Mouse (Mus musculus) right cerebral cortex, postnatal 14 days (tissue): Measurements from ENCODE around the gene Zan.
A peak's percentile ranks its signal among the peaks of the same experiment; 100 is the strongest.

Experiments used
- DNase-seq: peaks from one replicate; pipeline ENCODE4 v3.0.0; 2022

Gene Zan

DNA sequence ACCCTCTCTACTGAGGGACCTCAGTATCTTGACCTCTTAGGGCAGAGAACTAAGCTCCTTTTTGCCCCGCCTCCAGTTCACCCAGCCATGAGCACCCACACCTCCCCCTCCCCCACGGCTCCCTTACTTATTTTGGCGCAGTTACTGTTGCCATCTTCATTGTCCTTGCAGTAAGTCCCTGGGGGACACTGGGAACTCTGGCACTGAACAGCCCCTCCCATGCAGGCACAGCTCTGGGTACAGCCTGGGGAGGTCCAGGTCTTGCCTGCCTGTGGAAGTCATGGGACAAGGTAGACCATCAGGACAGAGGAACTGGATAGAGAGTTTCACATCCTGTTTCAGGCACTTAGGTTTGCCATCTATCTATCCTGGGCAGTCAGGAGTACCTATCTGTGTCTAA is 66.8 kb downstream of the Zan start:
- no peak for DNase-seq

DNA sequence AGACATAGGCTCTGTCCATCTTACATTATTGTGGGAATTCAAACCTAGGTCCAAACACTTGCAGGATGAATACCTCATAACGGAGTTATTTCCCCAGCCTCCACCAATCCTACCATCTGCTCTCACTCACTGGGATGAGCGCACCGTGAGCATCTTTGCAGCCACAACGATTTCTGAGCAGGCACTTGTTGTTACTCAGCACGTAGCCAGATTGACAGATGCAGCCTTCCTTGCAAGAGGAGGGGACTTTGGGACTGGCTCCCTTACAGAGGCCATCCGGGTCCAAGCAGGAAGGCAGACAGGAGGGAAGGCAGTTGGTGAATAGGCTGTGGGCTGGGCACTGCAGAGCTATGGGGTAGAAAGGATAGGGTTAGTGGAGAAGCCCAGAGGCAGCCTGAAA is 67.4 kb downstream of the Zan start:
- DNase-seq: no peak

DNA sequence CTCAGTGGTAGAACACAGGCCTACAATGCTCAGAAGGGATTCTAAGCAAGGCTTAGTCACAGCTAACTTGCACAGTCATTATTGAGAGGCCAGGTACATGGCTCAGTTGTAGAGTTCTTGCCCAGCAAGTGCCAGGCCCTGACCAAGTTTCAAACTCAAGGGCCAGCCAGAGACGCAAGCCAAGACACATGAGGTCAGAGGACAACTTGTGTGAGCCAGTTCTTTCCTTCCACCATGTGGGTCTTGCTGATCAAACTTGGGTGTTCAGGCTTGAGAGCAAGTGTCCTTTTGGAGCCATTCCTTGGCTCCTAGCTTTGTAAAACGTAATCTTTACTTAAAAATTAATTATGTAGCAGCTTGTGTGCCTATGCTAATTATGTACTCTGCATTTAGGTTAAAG is 72.8 kb downstream of the Zan start:
- DNase-seq: no peak

DNA sequence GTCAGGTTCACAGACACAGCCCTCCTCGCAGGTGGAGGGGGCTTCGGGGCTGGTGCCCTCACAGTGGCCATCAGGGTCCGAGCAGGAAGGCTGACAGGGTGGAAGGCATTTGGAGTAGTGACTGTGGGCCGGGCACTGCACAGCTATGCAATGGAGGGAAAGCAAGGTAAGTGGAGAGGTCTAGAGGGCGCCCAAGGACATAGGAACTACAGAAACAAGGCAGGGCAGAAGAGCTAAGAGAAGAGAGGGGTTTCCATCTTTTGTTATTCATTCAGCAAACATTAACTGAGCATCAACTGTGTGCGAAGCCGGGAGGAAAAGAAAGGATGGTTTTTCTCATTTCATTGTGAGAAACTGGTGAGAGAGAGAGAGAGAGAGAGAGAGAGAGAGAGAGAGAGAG is 82.4 kb downstream of the Zan start:
- DNase-seq: no peak

DNA sequence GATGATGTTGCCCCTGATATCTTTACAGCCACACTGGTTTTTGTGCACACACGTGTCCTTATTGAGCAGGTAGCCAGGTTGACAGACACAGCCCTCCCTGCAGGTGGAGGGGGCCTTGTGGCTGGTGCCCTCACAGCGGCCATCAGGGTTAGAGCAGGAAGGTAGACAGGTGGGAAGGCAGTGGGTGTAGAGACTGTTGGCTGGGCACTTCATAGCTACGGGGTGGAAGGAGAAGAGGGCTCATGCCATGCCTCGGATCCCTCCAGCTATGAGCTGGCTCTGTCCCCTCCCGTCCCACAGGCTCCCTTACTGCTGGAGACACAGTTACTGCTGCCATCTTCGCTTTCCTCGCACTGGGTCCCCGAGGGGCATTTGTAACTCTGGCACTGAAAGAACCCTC is 85.2 kb downstream of the Zan start:
- no peak for DNase-seq

DNA sequence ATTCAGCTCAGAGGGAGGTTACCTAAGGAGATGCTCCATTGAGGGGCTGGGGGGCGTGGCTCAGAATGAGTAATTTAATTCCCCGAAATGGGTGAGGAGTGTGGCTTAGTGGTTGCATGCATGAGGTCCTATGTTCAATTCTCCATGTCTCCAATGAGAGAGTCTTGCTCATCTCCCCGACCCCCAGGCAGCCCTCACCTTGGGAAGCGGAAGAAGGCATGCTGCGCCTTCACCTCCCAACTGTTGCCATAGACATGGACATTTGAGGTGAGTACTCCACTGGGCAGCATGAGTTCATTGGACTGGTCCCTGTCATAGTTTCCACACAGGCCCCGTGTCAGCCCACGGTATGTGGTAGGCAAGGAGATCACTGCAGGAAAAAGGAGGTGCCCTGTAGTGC is 90.2 kb downstream of the Zan start:
- DNase-seq: no peak

DNA sequence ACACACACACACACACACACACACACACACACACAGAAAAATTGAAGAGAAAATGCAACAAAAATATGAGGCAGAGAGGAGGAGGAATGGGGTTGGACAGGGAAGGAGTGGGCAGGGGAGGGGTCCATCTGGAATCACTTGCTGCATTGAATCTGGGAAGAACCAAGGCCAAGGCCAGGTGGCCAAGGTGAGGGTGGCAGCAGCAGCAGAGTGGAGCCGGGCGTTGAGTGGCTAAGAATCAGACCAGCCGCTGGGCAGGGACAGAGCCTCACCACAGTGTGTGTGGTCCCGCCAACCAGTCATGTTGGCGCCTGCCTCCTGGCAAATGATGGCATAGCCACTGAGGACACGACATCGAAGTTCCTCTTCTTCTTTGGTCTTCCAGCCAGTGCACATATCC is 93.4 kb downstream of the Zan start:
- no peak for DNase-seq

DNA sequence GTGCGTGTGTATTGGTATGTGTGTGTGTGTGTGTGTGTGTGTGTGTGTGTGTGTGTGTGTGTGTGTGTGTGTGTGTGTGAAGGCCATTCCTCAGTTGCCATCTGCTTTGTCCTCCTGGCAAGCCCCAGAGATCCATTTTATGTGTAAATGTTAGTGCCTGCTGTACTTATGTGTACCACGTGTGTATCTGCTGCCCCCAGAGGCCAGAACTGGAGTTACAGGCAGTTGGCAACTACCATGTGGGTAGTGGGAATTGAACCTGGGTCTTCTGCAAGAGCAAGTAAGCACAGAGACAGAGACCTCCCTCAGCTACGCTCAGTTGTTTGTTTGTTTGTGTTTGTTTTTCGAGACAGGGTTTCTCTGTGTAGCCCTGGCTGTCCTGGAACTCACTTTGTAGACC is 95.7 kb downstream of the Zan start:
- DNase-seq: peak; percentile 52

DNA sequence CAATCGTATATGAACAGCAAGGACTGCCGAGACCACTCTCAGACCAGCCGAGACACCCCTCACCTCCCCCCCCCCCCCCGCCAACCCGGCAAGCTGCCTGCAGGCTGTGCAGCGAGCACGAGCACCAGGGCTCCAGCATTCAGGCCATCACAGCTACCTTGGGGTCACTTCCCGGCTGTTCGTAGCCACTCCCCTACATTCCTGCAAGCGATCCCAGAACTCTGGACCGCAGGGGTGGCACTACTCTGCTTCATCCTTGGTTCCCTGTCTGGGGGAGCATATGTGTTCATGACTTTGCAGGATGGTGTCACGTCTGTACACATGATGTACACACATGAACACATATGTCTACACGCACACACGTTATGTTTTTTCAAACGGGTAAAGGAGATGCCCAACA is 99.3 kb downstream of the Zan start:
- no peak for DNase-seq

DNA sequence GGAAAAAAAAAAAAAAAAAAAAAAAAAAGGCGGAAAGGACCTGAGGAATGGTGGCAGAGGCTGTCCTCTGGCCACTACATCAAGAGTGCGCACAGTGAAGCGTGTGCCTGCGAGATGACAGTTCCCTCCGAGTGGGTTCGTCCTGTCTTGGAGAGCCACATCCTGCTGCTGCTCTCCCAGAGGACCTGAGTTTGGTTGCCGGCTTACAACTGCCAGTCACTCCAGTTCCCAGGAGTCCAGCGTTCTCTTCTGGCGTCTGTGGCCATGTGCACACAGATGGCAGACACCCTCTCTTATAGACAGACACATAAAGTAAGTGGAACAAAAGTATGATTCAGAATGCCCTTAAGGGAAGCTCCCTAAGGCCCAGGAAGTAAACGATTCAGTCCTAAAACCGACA is 99.7 kb downstream of the Zan start:
- DNase-seq: no peak

DNA sequence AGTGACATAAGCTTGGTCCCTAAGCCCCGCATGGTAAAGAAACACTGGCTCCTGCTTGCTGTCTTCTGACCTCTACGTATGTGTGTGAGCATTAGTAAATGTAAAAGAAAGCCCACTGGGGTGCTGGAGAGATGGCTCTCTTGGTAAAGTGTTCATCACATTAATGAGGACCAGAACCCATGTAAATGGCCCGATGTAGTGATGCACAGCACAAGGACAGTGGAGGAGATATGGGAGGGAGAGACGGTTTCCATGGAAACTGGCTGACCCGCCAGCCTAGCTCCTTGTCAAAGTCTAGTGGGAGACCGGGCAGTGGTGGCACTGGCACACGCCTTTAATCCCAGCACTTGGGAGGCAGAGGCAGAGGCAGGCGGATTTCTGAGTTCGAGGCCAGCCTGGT is 100.1 kb downstream of the Zan start:
- DNase-seq: no peak

DNA sequence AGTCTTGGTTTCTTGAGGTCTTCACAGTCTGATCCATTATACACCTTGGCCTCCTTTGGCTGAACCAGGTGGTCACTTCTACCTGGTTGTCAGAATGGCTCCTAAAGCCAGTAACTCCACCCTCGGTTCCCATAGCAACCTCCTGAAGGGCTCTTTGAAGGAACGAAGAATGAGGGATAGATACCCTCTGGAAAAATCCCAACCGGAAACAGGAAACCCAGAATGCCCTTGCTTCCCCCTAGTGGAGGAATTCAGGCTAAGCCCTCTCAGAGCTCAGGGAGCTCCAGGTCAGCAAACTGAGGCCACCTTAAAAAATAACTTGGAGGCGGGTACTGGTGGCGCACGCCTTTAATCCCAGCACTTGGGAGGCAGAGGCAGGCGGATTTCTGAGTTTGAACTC is 100.7 kb downstream of the Zan start:
- no peak for DNase-seq

DNA sequence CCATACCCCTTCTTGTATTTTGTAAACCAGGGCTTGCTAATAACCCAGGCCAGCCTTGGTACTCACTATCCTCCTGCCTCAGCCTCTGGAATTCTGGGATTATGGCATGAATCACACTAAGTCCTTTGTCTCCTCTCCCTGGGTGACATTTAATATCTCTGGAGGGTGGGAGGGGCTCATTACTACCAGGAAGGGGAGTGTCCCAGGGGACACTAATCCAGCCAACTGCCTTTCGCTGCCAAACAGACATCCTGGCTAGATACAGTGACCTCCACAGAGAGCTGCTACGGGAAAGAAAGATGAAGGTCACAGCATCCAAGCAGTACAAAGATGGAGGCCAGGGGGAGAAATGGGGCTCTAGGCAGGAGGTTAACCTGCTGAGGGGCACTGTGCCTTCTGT is 101.2 kb downstream of the Zan start:
- no peak for DNase-seq

DNA sequence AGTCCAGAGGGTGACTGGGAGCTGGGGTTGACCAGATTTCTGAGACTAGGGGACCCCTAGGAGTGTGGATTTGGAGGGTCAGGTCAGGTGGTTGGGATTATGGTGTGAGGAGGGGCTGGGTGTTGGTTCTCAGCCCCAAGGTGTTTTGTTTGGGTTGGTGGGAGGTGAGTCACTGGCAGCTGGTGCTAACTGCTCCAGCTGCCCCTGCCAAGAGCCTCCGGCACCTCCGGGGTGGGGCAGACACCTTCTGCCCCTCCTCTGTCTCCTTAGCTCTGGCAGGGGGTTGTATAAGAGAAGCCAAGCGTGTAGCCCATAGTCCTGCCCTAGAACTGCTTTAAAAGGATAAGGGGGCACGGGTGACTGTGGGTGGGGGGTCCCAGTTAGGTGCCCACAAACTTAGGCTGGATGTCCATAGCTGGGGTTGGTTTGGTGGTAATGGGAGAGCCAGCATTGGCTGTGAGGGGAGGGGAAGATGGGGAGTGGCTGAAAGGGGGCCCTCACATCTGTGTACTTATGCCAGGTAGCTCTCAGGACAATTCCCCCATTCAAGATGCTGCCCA is 102.3 kb downstream of the Zan start:
- no peak for DNase-seq

DNA sequence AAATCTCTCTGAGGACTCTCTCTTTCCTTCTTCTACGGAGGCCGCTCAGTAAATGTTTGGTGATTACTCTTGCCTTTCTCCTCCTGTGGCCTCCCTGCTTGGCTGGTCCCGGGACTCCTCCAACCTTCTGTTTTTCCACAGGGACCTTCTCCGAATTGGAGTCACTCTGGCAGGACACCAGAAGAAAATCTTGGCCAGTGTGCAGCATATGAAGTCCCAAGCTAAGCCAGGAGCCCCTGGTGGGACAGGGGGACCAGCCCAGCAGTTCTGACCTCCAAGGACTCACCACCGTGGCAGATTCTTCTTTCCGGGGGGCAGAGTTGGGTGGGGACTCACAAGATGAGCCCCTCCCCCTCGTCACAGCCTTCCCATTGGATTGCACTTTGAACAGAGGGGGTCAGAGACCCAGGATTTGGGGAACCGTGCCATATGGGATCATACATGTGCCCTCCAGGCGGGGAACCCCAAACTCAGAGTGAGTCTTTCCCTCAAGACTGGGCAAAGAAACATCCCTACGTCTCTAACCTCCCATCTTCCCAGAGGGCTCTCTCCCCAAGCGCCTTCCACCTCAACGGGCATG is 103.4 kb downstream of the Zan start:
- DNase-seq: no peak

DNA sequence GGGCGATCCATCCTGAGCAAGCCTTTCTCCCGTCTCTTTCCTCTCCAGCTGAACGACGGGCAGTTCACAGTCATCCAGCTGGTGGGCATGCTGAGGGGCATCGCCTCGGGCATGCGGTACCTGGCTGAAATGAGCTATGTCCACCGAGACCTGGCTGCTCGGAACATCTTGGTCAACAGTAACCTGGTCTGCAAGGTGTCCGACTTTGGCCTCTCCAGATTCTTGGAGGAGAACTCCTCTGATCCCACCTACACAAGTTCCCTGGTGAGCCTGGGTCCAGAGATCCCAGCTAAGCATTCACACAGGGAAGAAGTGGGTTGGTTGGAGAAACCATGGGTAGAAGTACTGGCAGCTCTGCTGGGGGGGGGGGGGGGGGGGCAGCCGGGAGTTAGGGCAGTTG is 107.2 kb downstream of the Zan start:
- DNase-seq: no peak

DNA sequence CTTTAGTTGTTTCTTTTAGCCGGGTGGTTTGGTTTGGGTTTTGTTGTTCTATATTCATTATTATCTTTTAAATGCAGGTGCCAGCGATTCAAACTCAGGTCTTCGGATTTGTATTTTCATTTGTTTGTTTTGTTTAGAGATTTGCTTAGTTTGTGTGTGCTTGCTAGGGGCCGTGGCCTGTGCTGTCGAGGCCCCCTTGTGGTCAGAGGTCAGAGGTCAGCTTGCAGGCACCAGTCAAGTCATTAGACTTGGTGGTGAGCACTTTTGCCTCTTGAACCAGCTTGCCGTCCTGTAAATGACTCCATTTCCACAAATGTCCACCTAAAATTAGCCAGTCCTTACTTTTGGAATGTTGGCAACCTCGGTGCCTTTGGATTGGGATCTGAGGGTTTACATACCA is 118.5 kb downstream of the Zan start:
- no peak for DNase-seq

DNA sequence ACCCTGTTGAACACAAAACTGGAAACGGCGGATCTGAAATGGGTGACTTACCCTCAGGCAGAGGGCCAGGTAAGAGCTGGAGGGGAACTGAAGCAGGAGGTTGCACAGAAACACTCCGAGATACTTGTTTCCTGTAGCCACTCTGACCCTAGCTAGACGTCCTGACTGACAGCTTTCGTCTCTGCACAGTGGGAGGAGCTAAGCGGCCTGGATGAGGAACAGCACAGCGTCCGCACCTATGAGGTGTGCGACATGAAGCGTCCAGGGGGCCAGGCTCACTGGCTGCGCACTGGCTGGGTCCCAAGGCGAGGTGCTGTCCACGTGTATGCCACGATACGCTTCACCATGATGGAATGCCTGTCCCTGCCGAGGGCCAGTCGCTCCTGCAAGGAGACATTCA is 122.8 kb downstream of the Zan start:
- DNase-seq: no peak

DNA sequence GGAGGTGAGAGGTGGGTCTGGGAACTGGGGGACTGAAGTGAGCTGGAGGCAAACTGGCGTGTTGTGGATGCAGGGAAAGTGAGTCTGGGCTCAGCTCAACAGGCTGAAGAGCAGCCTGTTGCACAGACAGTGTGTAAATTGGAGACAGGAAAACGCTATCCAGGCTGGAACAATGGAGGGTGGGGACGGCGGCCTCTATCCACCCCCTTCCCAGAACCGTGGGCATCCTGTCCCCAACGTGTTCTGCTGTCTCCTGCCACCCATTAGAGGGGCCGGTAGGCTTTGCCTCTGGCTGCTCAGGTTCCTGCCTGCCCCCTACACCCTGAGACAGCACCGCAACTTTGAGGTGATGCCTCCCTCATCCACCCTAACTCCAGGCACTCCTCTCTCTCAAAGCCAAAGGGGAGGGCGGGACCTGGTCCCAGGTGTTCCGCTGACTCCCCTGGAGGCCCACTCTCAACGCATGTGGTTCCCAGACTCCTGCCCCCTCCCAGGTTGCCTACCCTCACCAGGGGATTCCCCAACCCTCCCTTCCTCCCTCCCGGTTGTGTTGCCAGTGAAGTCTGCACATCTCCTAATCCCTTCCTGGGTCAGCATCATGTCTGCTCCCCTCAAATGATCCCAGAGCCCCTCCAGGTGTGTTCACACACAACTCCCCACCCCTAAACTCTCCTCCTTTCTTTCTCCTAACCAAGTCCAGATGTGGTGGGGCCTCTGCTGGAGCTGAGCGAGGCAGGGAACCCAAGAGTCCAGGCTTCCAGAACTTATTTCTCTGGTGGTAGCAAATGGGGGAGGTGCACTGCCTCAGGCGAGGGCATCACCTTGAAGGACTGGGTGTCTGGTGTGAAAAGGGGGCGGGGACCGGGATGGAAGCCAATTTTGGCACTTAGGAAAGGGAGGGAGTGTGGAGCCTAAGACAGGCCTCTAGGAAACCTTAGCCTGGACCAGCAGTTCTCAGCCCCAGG is 124.6 kb downstream of the Zan start:
- DNase-seq: no peak

DNA sequence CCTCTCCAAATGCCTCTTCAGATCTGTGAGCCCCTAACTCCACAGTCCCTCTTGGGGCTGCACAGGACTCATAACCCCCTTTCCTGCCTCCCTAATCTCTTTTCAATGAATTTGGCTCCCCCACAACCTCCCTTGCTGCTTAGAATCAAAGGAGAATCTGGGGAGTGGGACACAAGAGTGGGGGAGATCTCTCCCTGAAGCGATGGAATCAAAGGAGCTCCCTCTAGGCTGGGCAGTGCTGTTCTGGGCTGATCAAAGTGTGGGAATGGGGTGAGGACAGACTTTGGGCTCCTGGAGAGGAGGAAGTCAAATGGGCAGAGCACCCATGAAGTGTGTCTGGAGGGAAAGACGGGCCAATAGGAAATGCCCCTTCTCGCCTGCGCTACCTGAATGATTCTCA is 125.5 kb downstream of the Zan start:
- no peak for DNase-seq

DNA sequence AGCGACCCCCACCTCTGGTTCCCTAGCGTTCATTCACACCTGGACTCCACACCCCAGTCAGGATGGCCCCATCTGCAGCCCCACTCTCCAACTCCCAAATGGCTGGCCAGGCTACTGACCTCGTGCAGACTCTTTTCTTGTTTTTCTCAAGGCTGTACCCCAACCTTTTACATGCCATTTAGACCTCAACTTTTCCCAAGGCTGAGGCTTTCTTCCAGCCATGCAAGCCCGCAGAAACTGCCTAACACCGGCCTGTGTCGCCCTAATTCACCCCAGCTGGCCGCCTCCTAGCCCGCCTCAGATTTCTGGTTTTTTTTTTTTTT is 125.8 kb downstream of the Zan start:
- no peak for DNase-seq

DNA sequence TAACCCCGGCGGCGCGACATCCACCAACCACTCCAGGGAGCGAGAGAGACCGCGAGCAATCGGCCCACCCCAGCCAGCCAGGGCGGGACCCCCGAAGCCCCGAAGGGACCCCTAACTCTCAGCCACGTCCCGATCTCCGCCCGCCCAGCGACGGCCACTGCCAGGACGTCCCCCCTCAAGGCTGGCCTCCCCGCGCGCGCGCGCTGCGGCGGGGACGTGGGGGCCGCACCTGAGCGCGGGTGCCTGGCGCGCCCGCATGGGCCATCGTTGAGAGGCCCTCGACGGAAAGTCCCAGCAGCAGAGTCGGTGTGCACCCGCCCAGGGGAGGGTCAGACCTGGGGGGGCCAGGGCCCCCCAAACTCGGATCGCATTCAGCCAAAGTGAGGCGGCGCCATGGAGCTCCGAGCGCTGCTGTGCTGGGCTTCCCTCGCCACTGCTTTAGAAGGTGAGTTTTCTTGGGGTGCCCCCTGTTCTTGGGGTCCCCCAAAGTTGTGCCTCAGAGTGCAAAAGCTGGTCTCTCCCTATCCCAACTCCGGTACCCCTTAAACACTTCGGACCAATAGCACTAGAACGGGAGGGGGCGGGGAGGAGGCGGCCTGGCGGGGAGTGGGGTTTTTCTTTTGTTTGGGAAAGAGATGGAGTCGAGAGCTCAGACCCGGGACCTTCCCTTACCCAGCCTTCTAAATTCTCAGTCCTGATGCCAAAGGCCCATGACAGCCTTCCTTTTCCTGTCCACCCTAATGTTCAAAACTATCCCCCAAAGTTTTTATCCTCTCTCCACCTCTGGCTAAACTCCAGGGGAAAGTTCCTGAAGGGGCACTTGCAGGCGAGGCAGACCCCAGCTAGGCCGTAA is 126.4 kb downstream of the Zan start:
- no peak for DNase-seq

DNA sequence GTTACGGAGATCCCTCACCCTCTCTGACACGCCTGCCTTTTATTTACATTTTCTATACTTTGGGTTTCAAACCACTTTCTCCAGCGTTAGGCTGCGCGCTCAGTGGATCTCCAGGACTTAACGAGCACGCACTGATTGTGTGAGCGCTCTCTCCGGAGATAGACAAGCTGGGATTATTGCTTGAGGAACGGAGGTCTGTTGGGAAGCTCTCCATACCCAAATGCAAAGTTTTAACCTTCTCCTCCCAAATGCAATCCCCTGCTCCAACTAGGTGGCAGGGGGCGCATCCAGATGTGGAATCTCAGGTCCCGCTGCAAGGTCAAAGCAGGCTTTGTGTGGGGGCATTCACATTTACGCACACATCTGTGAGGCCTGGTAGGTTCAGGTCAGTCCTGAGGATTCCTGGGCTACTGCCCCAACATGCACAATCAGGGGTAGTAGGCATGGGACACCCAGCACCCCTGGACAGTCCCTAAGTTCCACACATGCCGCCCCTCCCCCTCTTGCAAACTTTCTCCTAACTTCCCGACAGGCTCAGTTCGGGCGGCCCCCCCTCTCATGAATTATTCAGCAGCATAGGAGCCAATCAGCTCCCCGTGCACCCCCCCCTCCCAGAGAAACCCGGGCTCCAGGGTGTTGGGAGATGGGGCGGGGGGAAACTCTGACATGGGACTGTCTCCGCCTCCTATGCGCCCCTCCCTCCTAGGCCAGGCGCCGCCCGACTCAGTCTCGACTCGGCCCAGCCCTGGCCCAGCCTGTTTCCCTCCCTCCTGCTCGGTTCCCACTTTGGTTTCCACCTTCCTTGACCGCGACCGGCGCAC is 127.3 kb downstream of the Zan start, which contains the start of gene Ephb4:
Ephb4 (plus strand) TSS at position 726 of the 821 bp plus-strand sequence.
- peak; percentile 55 for DNase-seq
